In genomic region chr5:114764812-114765735, GRCm38 (mm10) we compare ENCODE assay signal across 13 mouse cellular contexts. TPM values are rescaled to one million over a fixed set of nuclear protein-coding genes. Genes with fewer than 3 reads are reported as not detected.
DNase-seq lines count a peak whose midpoint lies in the region; ATAC-seq and TF ChIP-seq lines count a peak whose summit lies in the region.
"Had no signal": no experiment of that assay in that cellular context is flagged by ENCODE, and none has a peak within 500 bp of the region (broad histone marks: within the 10 kb centered on the region; RNA-seq: fewer than 3 reads in every experiment).

No protein-coding gene starts in this region.

- no peak overlapping the region for H3K9ac ChIP-seq in heart, postnatal 0 days (replicated peaks; ENCODE audit: low read depth, low read length)
- no peak overlapping the region; the same call in 1 of the 2 replicates for H3K9ac ChIP-seq in heart, embryonic 12.5 days
- H3K9ac ChIP-seq: embryonic facial prominence, embryonic 12.5 days; kidney, embryonic 15.5 days; liver, embryonic 15.5 days; neural tube, embryonic 13.5 days had no signal

- TF ChIP-seq EP300 in heart, postnatal 0 days (IDR thresholded peaks at IDR 0.05; ENCODE audit: low read depth): no peak

- ATAC-seq in heart, postnatal 0 days (ENCODE audit: insufficient read depth, low read depth): no peak
- no peak for ATAC-seq in heart, embryonic 12.5 days (ENCODE audit: insufficient number of reproducible peaks, low FRiP score)
- ATAC-seq in megakaryocyte, adult 5-6 weeks (ENCODE audit: poor library complexity, severe bottlenecking): no peak
- ATAC-seq: Patski had no signal

- DNase-seq in heart, postnatal 0 days (ENCODE audit: low spot score): no peak
- DNase-seq in right cerebral cortex, adult 18-20 months: peak; percentile 45
- no peak for DNase-seq in right cerebral cortex, adult 2 months (ENCODE audit: low spot score in 2 of 2)
- DNase-seq in cerebellum, adult 11 months: peak; percentile 78
- DNase-seq in splenic B cell, adult 2 months (ENCODE audit: low read depth, low spot score): peak; percentile 44
- DNase-seq in heart, postnatal 36 days: no peak

- H3K4me3 ChIP-seq in heart, postnatal 0 days (ENCODE audit: low read depth, low read length): no peak overlapping the region
- H3K4me3 ChIP-seq in heart, embryonic 12.5 days: no peak overlapping the region
- H3K4me3 ChIP-seq: embryonic facial prominence, embryonic 12.5 days; kidney, embryonic 15.5 days; liver, embryonic 15.5 days; neural tube, embryonic 13.5 days had no signal

- 91% methylated on average over 18 of the region's 18 CpGs for WGBS in heart, postnatal 0 days
- WGBS in heart, embryonic 12.5 days: 87% methylated on average over 18 of the region's 18 CpGs

- TF ChIP-seq CTCF in heart, postnatal 0 days (IDR thresholded peaks at IDR 0.05; ENCODE audit: low read depth): peak; percentile 15; the same call in 1 of the 2 replicates

- no peak overlapping the region for H3K4me2 ChIP-seq in heart, postnatal 0 days (ENCODE audit: low read depth, low read length)
- H3K4me2 ChIP-seq in heart, embryonic 12.5 days: no peak overlapping the region
- H3K4me2 ChIP-seq: embryonic facial prominence, embryonic 12.5 days; kidney, embryonic 15.5 days; liver, embryonic 15.5 days; neural tube, embryonic 13.5 days had no signal

- H3K27me3 ChIP-seq in heart, postnatal 0 days (ENCODE audit: control insufficient read depth, insufficient read depth, low read length): no peaks in the 10 kb centered on the region
- H3K27me3 ChIP-seq in heart, embryonic 12.5 days (replicated peaks): no peaks in the 10 kb centered on the region
- no peaks in the 10 kb centered on the region for H3K27me3 ChIP-seq in splenic B cell, adult 2 months (ENCODE audit: control insufficient read depth, insufficient read depth, low read length, poor library complexity, severe bottlenecking)
- H3K27me3 ChIP-seq: embryonic facial prominence, embryonic 12.5 days; kidney, embryonic 15.5 days; liver, embryonic 15.5 days; neural tube, embryonic 13.5 days; Patski had no signal

- intact Hi-C loops in heart, postnatal 36 days (cut with DNase I): no loop called here

- H3K27ac ChIP-seq in heart, postnatal 0 days (ENCODE audit: low read depth): no peak overlapping the region
- no peak overlapping the region for H3K27ac ChIP-seq in heart, embryonic 12.5 days (ENCODE audit: poor library complexity, severe bottlenecking)
- H3K27ac ChIP-seq: embryonic facial prominence, embryonic 12.5 days; kidney, embryonic 15.5 days; liver, embryonic 15.5 days; neural tube, embryonic 13.5 days had no signal

- H3K36me3 ChIP-seq in heart, postnatal 0 days (replicated peaks; ENCODE audit: control insufficient read depth, insufficient read depth, low read length): peaks cover 67% of the 10 kb centered on the region
- H3K36me3 ChIP-seq in heart, embryonic 12.5 days: peaks cover 65% of the 10 kb centered on the region
- H3K36me3 ChIP-seq in splenic B cell, adult 2 months (ENCODE audit: control insufficient read depth, insufficient read depth, low read length, poor library complexity, severe bottlenecking): peaks cover 25% of the 10 kb centered on the region

- no peaks in the 10 kb centered on the region for H3K9me3 ChIP-seq in heart, postnatal 0 days (replicated peaks; ENCODE audit: control insufficient read depth, low read length)
- H3K9me3 ChIP-seq in heart, embryonic 12.5 days (replicated peaks): no peaks in the 10 kb centered on the region
- H3K9me3 ChIP-seq: embryonic facial prominence, embryonic 12.5 days; kidney, embryonic 15.5 days; liver, embryonic 15.5 days; neural tube, embryonic 13.5 days had no signal

- H3K4me1 ChIP-seq in heart, postnatal 0 days (ENCODE audit: control insufficient read depth, insufficient read depth): no peaks in the 10 kb centered on the region
- H3K4me1 ChIP-seq in heart, embryonic 12.5 days (replicated peaks): peaks cover 27% of the 10 kb centered on the region
- H3K4me1 ChIP-seq: embryonic facial prominence, embryonic 12.5 days had no signal

RNA-seq across cellular contexts. Expression of gene Ankrd13a, which starts 9.4 kb away (rescaled TPM):
- 42.8 and 43.8 TPM in 2 replicates for total RNA-seq in heart, postnatal 0 days (2014; rRNA removed; ENCODE audit: low replicate concordance)
- 19.7 and 23.8 TPM in 2 replicates for polyA plus RNA-seq in heart, postnatal 0 days (2015; fragmentation: Nextera tagmentation; extraction: Ambion mirVana)
- polyA plus RNA-seq in heart, embryonic 12.5 days (2016; fragmentation: Nextera tagmentation; extraction: Ambion mirVana): 45.2 and 45.6 TPM in 2 replicates
- total RNA-seq in megakaryocyte, adult 5-6 weeks (2015): 169 and 170 TPM in 2 replicates
- 204 and 225 TPM in 2 replicates for total RNA-seq in megakaryocyte, adult 5-6 weeks (2017)
- total RNA-seq in heart, postnatal 36 days (2021): 10 to 100 TPM; 30.9 to 42.3 TPM

RNA-seq across cellular contexts. Expression of gene Git2, which starts 10.2 kb away (rescaled TPM):
- total RNA-seq in heart, postnatal 0 days (2014; rRNA removed; ENCODE audit: low replicate concordance): 37.7 and 53.3 TPM in 2 replicates
- polyA plus RNA-seq in heart, postnatal 0 days (2015; fragmentation: Nextera tagmentation; extraction: Ambion mirVana): 21.1 and 21.5 TPM in 2 replicates
- 33.6 and 36.4 TPM in 2 replicates for polyA plus RNA-seq in heart, embryonic 12.5 days (2016; fragmentation: Nextera tagmentation; extraction: Ambion mirVana)
- total RNA-seq in megakaryocyte, adult 5-6 weeks (2015): 93.8 and 97.0 TPM in 2 replicates
- total RNA-seq in megakaryocyte, adult 5-6 weeks (2017): 87.1 and 107 TPM in 2 replicates
- 10 to 100 TPM; 28.7 to 32.0 TPM for total RNA-seq in heart, postnatal 36 days (2021)

RNA-seq across cellular contexts. Expression of gene Tchp, which starts 57.5 kb away (rescaled TPM):
- 0.50 and 1.6 TPM in 2 replicates for total RNA-seq in heart, postnatal 0 days (2014; rRNA removed; ENCODE audit: low replicate concordance)
- polyA plus RNA-seq in heart, postnatal 0 days (2015; fragmentation: Nextera tagmentation; extraction: Ambion mirVana): 4.4 and 5.8 TPM in 2 replicates
- polyA plus RNA-seq in heart, embryonic 12.5 days (2016; fragmentation: Nextera tagmentation; extraction: Ambion mirVana): 9.1 and 9.4 TPM in 2 replicates
- total RNA-seq in megakaryocyte, adult 5-6 weeks (2015): 2.6 and 3.0 TPM in 2 replicates
- total RNA-seq in megakaryocyte, adult 5-6 weeks (2017): 6.9 and 7.6 TPM in 2 replicates
- 1 to 10 TPM; 3.7 to 5.4 TPM for total RNA-seq in heart, postnatal 36 days (2021)

RNA-seq across cellular contexts. Expression of gene 1500011B03Rik, which starts 58.2 kb away (rescaled TPM):
- total RNA-seq in heart, postnatal 0 days (2014; rRNA removed; ENCODE audit: low replicate concordance): 31.3 and 49.2 TPM in 2 replicates
- 35.3 and 37.2 TPM in 2 replicates for polyA plus RNA-seq in heart, postnatal 0 days (2015; fragmentation: Nextera tagmentation; extraction: Ambion mirVana)
- polyA plus RNA-seq in heart, embryonic 12.5 days (2016; fragmentation: Nextera tagmentation; extraction: Ambion mirVana): 53.2 and 57.5 TPM in 2 replicates
- 30.6 and 45.3 TPM in 2 replicates for total RNA-seq in megakaryocyte, adult 5-6 weeks (2015)
- total RNA-seq in megakaryocyte, adult 5-6 weeks (2017): 19.1 and 24.0 TPM in 2 replicates
- total RNA-seq in heart, postnatal 36 days (2021): 1 to 10 TPM; 5.2 to 5.9 TPM

Comparison
In these comparisons a context has a peak if more than half of its experiments do, and no peak if none do; other contexts are left out.
1. DNase-seq: peak in right cerebral cortex, adult 18-20 months (single experiment), cerebellum, adult 11 months (single experiment) and splenic B cell, adult 2 months (single experiment); none in heart, postnatal 0 days (single experiment), right cerebral cortex, adult 2 months (0 of 2) and heart, postnatal 36 days (0 of 2).